Comparison of ENCODE assay signal across 13 mouse cellular contexts in the genomic region with DNA sequence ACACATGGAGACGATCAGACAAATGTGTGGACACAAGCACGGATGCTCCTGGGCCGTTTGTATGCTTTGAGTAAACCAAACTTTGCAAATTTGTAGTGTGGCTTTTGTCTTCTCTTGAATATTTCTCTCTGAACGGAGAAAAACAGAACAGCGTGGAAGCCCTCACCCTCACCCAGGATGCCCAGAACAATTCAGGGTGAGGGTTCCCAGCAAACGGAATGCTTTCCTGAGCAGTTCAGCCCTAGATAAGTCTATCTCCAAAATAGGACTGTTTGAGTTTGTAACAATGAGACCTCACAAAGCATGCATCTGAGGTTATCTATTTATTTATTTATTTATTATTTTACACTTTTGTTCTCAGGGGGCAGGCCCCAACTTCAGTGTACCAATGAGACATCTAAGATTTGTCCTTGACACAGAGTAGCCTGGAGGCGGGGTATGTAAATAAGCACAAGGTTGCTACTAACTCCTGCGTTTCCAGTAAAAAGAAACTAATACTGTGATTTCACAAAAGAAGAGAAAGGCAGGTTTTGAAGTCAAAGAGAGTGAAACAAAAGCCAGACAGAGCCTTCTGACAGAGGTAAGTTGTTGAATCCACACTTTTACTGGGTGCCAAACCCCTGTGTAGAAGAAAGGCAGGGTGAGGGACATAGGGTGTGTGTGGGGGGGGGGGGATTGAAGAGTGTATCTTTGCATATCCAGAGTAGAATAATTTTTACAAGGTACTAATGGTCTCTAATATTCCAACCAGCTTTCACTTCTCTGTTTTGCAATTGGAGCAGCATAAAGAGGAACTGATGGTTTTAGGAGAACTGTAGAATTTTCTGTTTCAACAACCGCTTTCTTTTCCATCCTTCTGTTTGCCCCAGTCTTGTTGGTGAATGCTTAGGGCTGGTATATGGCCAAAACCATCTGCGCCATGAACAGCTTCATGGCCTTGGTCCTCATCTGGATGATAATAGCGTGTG. TPM values are rescaled to one million over a fixed set of nuclear protein-coding genes. Genes with fewer than 3 reads are reported as not detected.
DNase-seq lines count a peak whose midpoint lies in the region; ATAC-seq and TF ChIP-seq lines count a peak whose summit lies in the region.
"Had no signal": no experiment of that assay in that cellular context is flagged by ENCODE, and none has a peak within 500 bp of the region (broad histone marks: within the 10 kb centered on the region; RNA-seq: fewer than 3 reads in every experiment).

A gene (plus strand): TSS at position 498 of the 968 bp plus-strand sequence.

- no peak for TF ChIP-seq CTCF in intestine, postnatal 0 days (IDR thresholded peaks at IDR 0.05; ENCODE audit: low read depth)

- WGBS in liver, embryonic 16.5 days (ENCODE audit: insufficient replicate concordance), result 58% methylated on average over 11 of the region's 11 CpGs
- WGBS in liver, embryonic 11.5 days, result 73% methylated on average over 11 of the region's 11 CpGs
- 71% methylated on average over 11 of the region's 11 CpGs for WGBS in intestine, postnatal 0 days

- H3K36me3 ChIP-seq in liver, embryonic 16.5 days (ENCODE audit: control insufficient read depth, insufficient read depth), result no peaks in the 10 kb centered on the region
- H3K36me3 ChIP-seq in liver, embryonic 11.5 days (ENCODE audit: control insufficient read depth, insufficient read depth, low read length), result no peaks in the 10 kb centered on the region
- no peaks in the 10 kb centered on the region for H3K36me3 ChIP-seq in intestine, postnatal 0 days (ENCODE audit: control insufficient read depth, insufficient read depth)
- H3K36me3 ChIP-seq: embryonic facial prominence, embryonic 15.5 days; heart, embryonic 10.5 days; limb, embryonic 10.5 days had no signal

- no peaks in the 10 kb centered on the region for H3K27me3 ChIP-seq in liver, embryonic 16.5 days (ENCODE audit: control insufficient read depth, insufficient read depth, low read depth, low read length)
- H3K27me3 ChIP-seq in liver, embryonic 11.5 days (replicated peaks; ENCODE audit: control insufficient read depth, insufficient read depth, low read length), result no peaks in the 10 kb centered on the region
- no peaks in the 10 kb centered on the region for H3K27me3 ChIP-seq in intestine, postnatal 0 days (replicated peaks; ENCODE audit: control insufficient read depth, insufficient read depth, low read length)
- H3K27me3 ChIP-seq: embryonic facial prominence, embryonic 15.5 days had no signal

- peak within 1 kb of the TSS; percentile 25 for H3K4me3 ChIP-seq in liver, embryonic 16.5 days (ENCODE audit: low read depth, low read length)
- no peak within 1 kb of the TSS for H3K4me3 ChIP-seq in liver, embryonic 11.5 days (ENCODE audit: low read depth, low read length)
- H3K4me3 ChIP-seq in brown adipose tissue, adult 24 weeks (ENCODE audit: insufficient read depth, low read depth, low read length), result peak within 1 kb of the TSS; percentile 44
- H3K4me3 ChIP-seq in intestine, postnatal 0 days (ENCODE audit: low read depth, low read length), result no peak within 1 kb of the TSS
- H3K4me3 ChIP-seq: embryonic facial prominence, embryonic 15.5 days; heart, embryonic 10.5 days; limb, embryonic 10.5 days had no signal

- no peaks in the 10 kb centered on the region for H3K9me3 ChIP-seq in liver, embryonic 16.5 days (replicated peaks; ENCODE audit: control insufficient read depth, low read length)
- no peaks in the 10 kb centered on the region for H3K9me3 ChIP-seq in liver, embryonic 11.5 days (ENCODE audit: control insufficient read depth, low read length)
- H3K9me3 ChIP-seq in intestine, postnatal 0 days (ENCODE audit: control insufficient read depth), result no peaks in the 10 kb centered on the region
- H3K9me3 ChIP-seq: embryonic facial prominence, embryonic 15.5 days; heart, embryonic 10.5 days; limb, embryonic 10.5 days had no signal

- H3K4me1 ChIP-seq in liver, embryonic 16.5 days (ENCODE audit: control insufficient read depth, low read depth, low read length), result no peaks in the 10 kb centered on the region
- H3K4me1 ChIP-seq in liver, embryonic 11.5 days (replicated peaks; ENCODE audit: control insufficient read depth, insufficient read depth, low read length), result no peaks in the 10 kb centered on the region
- H3K4me1 ChIP-seq in brown adipose tissue, adult 24 weeks (ENCODE audit: control insufficient read depth, insufficient read depth, insufficient read length, low read length), result 0 out of 2 replicates have a peak, but pooled peaks cover 3% of the 10 kb centered on the region
- no peaks in the 10 kb centered on the region for H3K4me1 ChIP-seq in intestine, postnatal 0 days (replicated peaks; ENCODE audit: control insufficient read depth, insufficient read depth, low read length)

- no peak for DNase-seq in liver, embryonic 11.5 days (ENCODE audit: low spot score)
- DNase-seq in adrenal gland, adult 18-20 months (ENCODE audit: low spot score in 2 of 2), result no peak
- DNase-seq in heart, adult 8-10 months (ENCODE audit: low spot score), result no peak
- DNase-seq: cerebellum, adult 9-11 months; lung, postnatal 10 days had no signal

- no peak within 1 kb of the TSS; the same call in 1 of the 2 replicates for H3K4me2 ChIP-seq in liver, embryonic 16.5 days (ENCODE audit: low read depth, low read length)
- H3K4me2 ChIP-seq in liver, embryonic 11.5 days, result no peak within 1 kb of the TSS
- no peak within 1 kb of the TSS for H3K4me2 ChIP-seq in intestine, postnatal 0 days (replicated peaks; ENCODE audit: low read depth)
- H3K4me2 ChIP-seq: embryonic facial prominence, embryonic 15.5 days; hindbrain, embryonic 14.5 days had no signal

- H3K27ac ChIP-seq in liver, embryonic 16.5 days (ENCODE audit: low read length), result peak within 1 kb of the TSS; percentile 19
- no peak within 1 kb of the TSS for H3K27ac ChIP-seq in liver, embryonic 11.5 days (ENCODE audit: low read depth, low read length)
- peak within 1 kb of the TSS; percentile 87 for H3K27ac ChIP-seq in brown adipose tissue, adult 24 weeks (replicated peaks; ENCODE audit: low read depth, low read length)
- H3K27ac ChIP-seq in intestine, postnatal 0 days (ENCODE audit: low read depth, low read length), result no peak within 1 kb of the TSS
- H3K27ac ChIP-seq: embryonic facial prominence, embryonic 15.5 days; heart, embryonic 10.5 days; hindbrain, embryonic 14.5 days; limb, embryonic 10.5 days had no signal

- ATAC-seq in liver, embryonic 16.5 days (ENCODE audit: low read depth), result no peak
- no peak for ATAC-seq in liver, embryonic 11.5 days (replicated peaks; ENCODE audit: low FRiP score)
- 0 out of 2 replicates have a peak, but pooled peaks have one; percentile 14 for ATAC-seq in monocyte, adult 5-6 weeks (replicated peaks; ENCODE audit: insufficient number of reproducible peaks, low FRiP score, low TSS enrichment, poor library complexity, severe bottlenecking)
- ATAC-seq in intestine, postnatal 0 days, result no peak

- no peak within 1 kb of the TSS for H3K9ac ChIP-seq in liver, embryonic 16.5 days (ENCODE audit: low read depth, low read length)
- no peak within 1 kb of the TSS for H3K9ac ChIP-seq in liver, embryonic 11.5 days (ENCODE audit: low read depth, low read length)
- H3K9ac ChIP-seq in intestine, postnatal 0 days (ENCODE audit: low read depth, low read length), result no peak within 1 kb of the TSS
- H3K9ac ChIP-seq: embryonic facial prominence, embryonic 15.5 days; hindbrain, embryonic 14.5 days had no signal

RNA-seq across cellular contexts. Expression of the gene that starts here (rescaled TPM):
- 2.3 and 2.5 TPM in 2 replicates for polyA plus RNA-seq in liver, embryonic 16.5 days (2015; fragmentation: Nextera tagmentation; extraction: Ambion mirVana)
- 0.81 and 1.2 TPM in 2 replicates for polyA plus RNA-seq in liver, embryonic 11.5 days (2014; fragmentation: Nextera tagmentation; extraction: Ambion mirVana)
- 10 to 100 TPM; 31.6 to 57.3 TPM for total RNA-seq in adrenal gland, adult 18-20 months (2021)
- polyA plus RNA-seq in brown adipose tissue, adult 24 weeks (2012; ENCODE audit: insufficient read depth, insufficient read length, missing spikeins), result 6.3 and 7.9 TPM in 2 replicates
- 282 to 374 TPM (median 353 TPM) in 3 replicates for total RNA-seq in monocyte, adult 5-6 weeks (2017)
- 2.2 and 2.7 TPM in 2 replicates for polyA plus RNA-seq in intestine, postnatal 0 days (2015; fragmentation: Nextera tagmentation; extraction: Ambion mirVana)
- total RNA-seq in heart, adult 8-10 months (2022), result 10 to 100 TPM in 1 of 4 experiments, 1 to 10 TPM in 3; 5.5 to 14.8 (median 6.2) TPM
- polyA plus RNA-seq: heart, embryonic 10.5 days had no signal

Comparison
In these comparisons a context has a peak if more than half of its experiments do, and no peak if none do; other contexts are left out.
1. H3K27ac ChIP-seq: peak in liver, embryonic 16.5 days (single experiment) and brown adipose tissue, adult 24 weeks (single experiment); none in liver, embryonic 11.5 days (single experiment) and intestine, postnatal 0 days (single experiment).
2. H3K4me3 ChIP-seq: peak in liver, embryonic 16.5 days (single experiment) and brown adipose tissue, adult 24 weeks (single experiment); none in liver, embryonic 11.5 days (single experiment) and intestine, postnatal 0 days (single experiment).